Mouse (Mus musculus) liver, embryonic 15.5 days (tissue): ENCODE measurements around the gene Hoxc12. TPM values are rescaled to one million over a fixed set of nuclear protein-coding genes. Genes with fewer than 3 reads are reported as not detected.

Source experiments
- ATAC-seq: fragments of 200-750 bp; cut with Nextera tagmentation; 2 replicates; pipeline ENCODE4 v1.8.0; 2017; ENCODE audit warnings: moderate number of reproducible peaks, mild to moderate bottlenecking, moderate library complexity; ENCODE audit not compliant: insufficient read depth
- H3K27ac ChIP-seq: fragments of 300-500 bp; sonication (generic); replicated peaks from 2 replicates; pipeline ENCODE4 v1.5.1; 2015; ENCODE audit warnings: mild to moderate bottlenecking, inconsistent platforms
- H3K27me3 ChIP-seq: fragments of 300-500 bp; sonication (generic); 2 replicates; pipeline ENCODE4 v1.6.1; 2015; ENCODE audit warnings: mild to moderate bottlenecking, inconsistent platforms
- H3K36me3 ChIP-seq: fragments of 300-500 bp; sonication (generic); replicated peaks from 2 replicates; pipeline ENCODE4 v1.6.1; 2015; ENCODE audit warnings: moderate library complexity, mild to moderate bottlenecking, inconsistent platforms
- H3K4me1 ChIP-seq: fragments of 300-500 bp; sonication (generic); replicated peaks from 2 replicates; pipeline ENCODE4 v1.6.1; 2015; ENCODE audit warnings: inconsistent platforms
- H3K4me2 ChIP-seq: fragments of 300-500 bp; sonication (generic); 2 replicates; pipeline ENCODE4 v1.6.1; 2015; ENCODE audit warnings: moderate library complexity, mild to moderate bottlenecking, inconsistent platforms
- H3K4me3 ChIP-seq: fragments of 300-500 bp; sonication (generic); replicated peaks from 2 replicates; pipeline ENCODE4 v1.5.1; 2015; ENCODE audit warnings: mild to moderate bottlenecking, inconsistent platforms
- H3K9ac ChIP-seq: fragments of 300-500 bp; sonication (generic); 2 replicates; pipeline ENCODE4 v1.6.1; 2015; ENCODE audit warnings: moderate library complexity, mild to moderate bottlenecking, inconsistent platforms
- H3K9me3 ChIP-seq: fragments of 300-500 bp; sonication (generic); replicated peaks from 2 replicates; pipeline ENCODE4 v1.6.1; 2016; ENCODE audit warnings: inconsistent platforms
- WGBS: fragments of 180-500 bp; shearing (Covaris S2); methylation state at CpG from one replicate; pipeline ENCODE4 v1.1.7; 2015; ENCODE audit warnings: mixed read lengths; ENCODE audit not compliant: insufficient replicate concordance; 5-methylcytosine and 5-hydroxymethylcytosine counted together
- polyA plus RNA-seq: library from polyadenylated mRNA; unstranded; fragments of >200 nt; fragmentation: Nextera tagmentation; extraction: Ambion mirVana; gene quantifications from 2 replicates; pipeline ENCODE4 v1.2.1, GENCODE M21; 2015

Gene Hoxc12
- polyA plus RNA-seq, 1 experiment from 2014 or later = not detected

GRCm38 (mm10) chr15:102977423-102977974, 40.9 kb downstream of the Hoxc12 start:
- Histone ChIP-seq H3K27ac (no peak overlapping the region), H3K4me2 (peak overlapping the region; percentile 30), H3K4me1 (peaks cover 6% of the 10 kb centered on the region; the same call in 1 of the 2 replicates), H3K36me3 (no peaks in the 10 kb centered on the region), H3K9me3 (no peaks in the 10 kb centered on the region), H3K27me3 (peaks cover 100% of the 10 kb centered on the region), H3K9ac (no peak overlapping the region), H3K4me3 (peak overlapping the region; percentile 8; the same call in 1 of the 2 replicates)
- WGBS = 4% methylated on average over 16 of the region's 16 CpGs
- no peak for ATAC-seq

DNA sequence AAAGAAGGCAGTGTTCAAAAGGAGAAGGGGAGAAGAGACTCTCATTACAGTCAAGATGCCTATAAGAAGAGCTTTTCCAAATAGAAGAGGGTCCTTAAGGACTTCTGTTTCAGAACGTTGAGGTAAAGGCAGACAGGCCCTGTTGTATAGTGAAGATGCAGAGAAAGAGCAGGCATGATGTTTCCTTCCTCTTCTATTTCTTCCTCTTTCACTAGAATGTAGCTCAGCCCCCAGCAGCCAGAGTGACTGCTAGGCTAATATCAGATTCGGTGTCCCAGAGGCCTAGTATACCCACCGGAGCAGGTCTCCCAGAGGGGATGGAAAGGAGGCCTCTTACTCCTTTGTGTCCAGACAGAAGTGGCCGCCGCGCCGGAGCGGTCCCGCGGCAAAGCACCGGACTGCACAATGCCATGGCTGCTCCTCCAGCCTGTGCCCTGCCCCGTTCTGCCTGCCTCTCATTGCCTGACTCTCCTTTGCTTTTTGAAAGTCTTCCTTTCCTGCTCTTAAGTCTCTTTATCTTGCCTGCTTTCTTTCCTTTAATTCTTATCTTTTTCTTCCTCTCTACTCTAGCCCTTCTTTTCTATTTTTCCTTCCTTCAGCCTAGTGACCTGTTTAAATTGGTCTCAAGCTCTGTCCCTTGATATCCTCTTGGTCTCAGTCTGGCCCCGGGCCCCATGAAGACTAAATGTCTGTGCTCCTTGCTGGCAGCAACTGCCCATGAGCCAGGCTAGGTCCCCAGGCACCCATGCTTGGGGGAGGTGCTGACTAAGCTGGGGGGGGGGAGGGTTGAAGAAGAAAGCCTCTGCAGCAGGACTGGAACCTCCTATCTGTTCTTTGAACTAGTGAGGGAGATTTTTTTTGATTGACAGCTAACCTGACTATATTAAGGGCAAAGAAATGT, 42.3 kb downstream of the Hoxc12 start:
- H3K36me3 ChIP-seq = no peaks in the 10 kb centered on the region
- no peak overlapping the region for H3K9ac ChIP-seq
- 2% methylated on average over 13 of the region's 13 CpGs for WGBS
- no peaks in the 10 kb centered on the region for H3K9me3 ChIP-seq
- no peak overlapping the region for H3K4me2 ChIP-seq
- H3K4me3 ChIP-seq = no peak overlapping the region
- peaks cover 6% of the 10 kb centered on the region; the same call in 1 of the 2 replicates for H3K4me1 ChIP-seq
- H3K27me3 ChIP-seq = peaks cover 100% of the 10 kb centered on the region
- no peak for ATAC-seq
- no peak overlapping the region for H3K27ac ChIP-seq

DNA sequence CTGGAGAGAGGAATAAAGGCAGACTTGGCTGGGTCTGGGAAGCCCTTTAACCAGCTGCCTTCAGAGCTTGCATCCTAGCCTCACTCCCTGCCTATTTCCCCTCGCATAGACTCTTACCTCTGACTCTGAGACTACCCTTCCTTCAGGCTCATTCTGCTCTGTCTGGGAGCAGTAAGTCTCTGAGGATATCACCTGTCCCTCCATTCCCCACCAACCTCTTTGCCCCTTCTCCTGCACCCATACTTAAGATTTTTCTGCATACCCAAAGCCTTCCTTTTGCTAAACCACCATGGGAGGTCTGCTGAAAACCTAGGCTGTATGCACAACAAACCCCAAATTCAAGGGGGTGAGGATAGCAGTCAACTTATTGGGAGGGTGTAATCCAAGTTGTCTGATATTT, 43.4 kb downstream of the Hoxc12 start:
- Histone ChIP-seq H3K9ac (no peak overlapping the region), H3K4me1 (peaks cover 6% of the 10 kb centered on the region; the same call in 1 of the 2 replicates), H3K27me3 (peaks cover 100% of the 10 kb centered on the region), H3K4me3 (no peak overlapping the region), H3K4me2 (no peak overlapping the region), H3K27ac (no peak overlapping the region), H3K9me3 (no peaks in the 10 kb centered on the region), H3K36me3 (no peaks in the 10 kb centered on the region)
- ATAC-seq = no peak
- WGBS = 3% methylated on average over 1 of the region's 1 CpGs

GRCm38 (mm10) chr15:102980352-102980751, 43.8 kb downstream of the Hoxc12 start:
- no peak for ATAC-seq
- Histone ChIP-seq H3K27me3 (peaks cover 100% of the 10 kb centered on the region), H3K36me3 (no peaks in the 10 kb centered on the region), H3K4me1 (peaks cover 6% of the 10 kb centered on the region; the same call in 1 of the 2 replicates), H3K27ac (no peak overlapping the region), H3K9me3 (no peaks in the 10 kb centered on the region), H3K4me2 (no peak overlapping the region), H3K9ac (no peak overlapping the region), H3K4me3 (no peak overlapping the region)
- 5% methylated on average over 11 of the region's 11 CpGs for WGBS

DNA sequence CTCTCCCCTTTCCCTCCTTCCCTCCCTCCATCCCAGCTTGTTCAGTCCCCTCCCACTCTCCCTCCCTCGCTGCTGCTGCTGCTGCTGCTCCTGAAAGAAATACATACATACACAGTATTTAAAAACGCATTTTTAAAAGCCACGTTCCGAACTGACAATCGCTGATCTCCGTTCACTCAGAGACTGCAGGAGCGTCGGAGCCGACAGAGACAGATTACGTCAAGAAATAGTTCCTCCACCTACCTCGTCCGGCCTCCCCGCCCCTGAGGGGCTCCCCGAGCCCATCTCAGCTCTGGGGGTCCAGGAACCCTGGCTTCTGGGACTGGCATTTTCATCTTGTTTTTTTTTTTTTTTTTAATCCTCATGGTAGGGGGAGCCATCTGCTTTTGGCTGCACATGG, 44.4 kb downstream of the Hoxc12 start:
- peaks cover 6% of the 10 kb centered on the region; the same call in 1 of the 2 replicates for H3K4me1 ChIP-seq
- no peak overlapping the region for H3K27ac ChIP-seq
- ATAC-seq = no peak
- H3K9ac ChIP-seq = no peak overlapping the region
- no peaks in the 10 kb centered on the region for H3K36me3 ChIP-seq
- H3K9me3 ChIP-seq = no peaks in the 10 kb centered on the region
- H3K4me2 ChIP-seq = no peak overlapping the region
- H3K4me3 ChIP-seq = no peak overlapping the region
- 1% methylated on average over 14 of the region's 14 CpGs for WGBS
- peaks cover 100% of the 10 kb centered on the region for H3K27me3 ChIP-seq

DNA sequence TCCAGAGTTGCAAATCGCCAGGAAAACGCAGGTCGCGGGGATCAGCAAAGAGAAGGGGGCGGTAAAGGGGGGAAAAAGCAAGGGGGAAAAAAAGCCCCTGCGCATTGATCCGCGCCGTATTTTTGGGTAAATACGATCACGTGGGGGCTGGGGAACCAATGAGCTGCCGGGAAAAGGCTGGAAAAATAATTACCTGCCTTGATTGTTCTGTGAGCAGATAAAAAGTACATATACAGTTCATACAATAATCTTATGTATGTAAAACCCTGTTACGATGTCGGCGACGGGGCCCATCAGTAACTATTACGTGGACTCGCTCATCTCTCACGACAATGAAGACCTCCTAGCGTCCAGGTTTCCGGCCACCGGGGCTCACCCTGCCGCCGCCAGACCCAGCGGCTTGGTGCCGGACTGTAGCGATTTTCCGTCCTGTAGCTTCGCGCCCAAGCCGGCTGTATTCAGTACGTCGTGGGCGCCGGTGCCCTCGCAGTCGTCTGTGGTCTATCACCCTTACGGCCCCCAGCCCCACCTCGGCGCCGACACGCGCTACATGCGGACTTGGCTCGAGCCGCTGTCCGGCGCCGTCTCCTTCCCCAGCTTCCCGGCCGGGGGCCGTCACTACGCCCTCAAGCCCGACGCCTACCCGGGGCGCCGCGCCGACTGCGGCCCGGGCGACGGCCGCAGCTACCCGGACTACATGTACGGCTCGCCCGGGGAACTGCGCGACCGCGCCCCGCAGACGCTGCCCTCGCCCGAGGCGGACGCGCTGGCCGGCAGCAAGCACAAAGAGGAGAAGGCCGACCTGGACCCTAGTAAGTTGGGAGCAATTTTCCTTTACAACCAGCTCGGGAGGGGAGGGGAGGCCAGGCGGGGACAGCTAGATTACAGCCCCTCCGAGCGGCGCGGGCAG, 45.1 kb downstream of the Hoxc12 start:
- Histone ChIP-seq H3K27ac (no peak overlapping the region), H3K4me2 (peak overlapping the region; percentile 38), H3K4me3 (peak overlapping the region; percentile 10; the same call in 1 of the 2 replicates), H3K4me1 (peaks cover 6% of the 10 kb centered on the region; the same call in 1 of the 2 replicates), H3K9ac (no peak overlapping the region), H3K9me3 (no peaks in the 10 kb centered on the region), H3K36me3 (no peaks in the 10 kb centered on the region), H3K27me3 (peaks cover 100% of the 10 kb centered on the region)
- under 1% methylated on average over 88 of the region's 88 CpGs for WGBS
- no peak for ATAC-seq

- peaks cover 100% of the 10 kb centered on the region for H3K27me3 ChIP-seq
- no peak for ATAC-seq
- WGBS = 5% methylated on average over 12 of the region's 12 CpGs
These were observed 47.2 kb downstream of the Hoxc12 start for GRCm38 (mm10) chr15:102983716-102984115.

GRCm38 (mm10) chr15:102984521-102984920, 48.0 kb downstream of the Hoxc12 start:
- H3K27ac ChIP-seq = no peak overlapping the region
- H3K36me3 ChIP-seq = no peaks in the 10 kb centered on the region
- 8% methylated on average over 10 of the region's 10 CpGs for WGBS
- peaks cover 100% of the 10 kb centered on the region for H3K27me3 ChIP-seq
- H3K4me1 ChIP-seq = peaks cover 3% of the 10 kb centered on the region; the same call in 1 of the 2 replicates
- no peaks in the 10 kb centered on the region for H3K9me3 ChIP-seq
- no peak overlapping the region for H3K9ac ChIP-seq
- no peak overlapping the region for H3K4me3 ChIP-seq
- no peak overlapping the region for H3K4me2 ChIP-seq
- ATAC-seq = no peak

More at GRCm38 (mm10) chr15:102983716-102984115, 47.2 kb downstream of the Hoxc12 start:
- Histone ChIP-seq H3K9me3 (no peaks in the 10 kb centered on the region), H3K4me3 (no peak overlapping the region), H3K27ac (no peak overlapping the region), H3K4me2 (no peak overlapping the region), H3K36me3 (no peaks in the 10 kb centered on the region), H3K9ac (no peak overlapping the region), H3K4me1 (peaks cover 3% of the 10 kb centered on the region; the same call in 1 of the 2 replicates)

GRCm38 (mm10) chr15:102984925-102985324, 48.4 kb downstream of the Hoxc12 start:
- Histone ChIP-seq H3K27ac (no peak overlapping the region), H3K4me2 (no peak overlapping the region), H3K36me3 (no peaks in the 10 kb centered on the region), H3K27me3 (peaks cover 100% of the 10 kb centered on the region), H3K4me1 (peaks cover 3% of the 10 kb centered on the region; the same call in 1 of the 2 replicates), H3K9ac (no peak overlapping the region), H3K9me3 (no peaks in the 10 kb centered on the region), H3K4me3 (no peak overlapping the region)
- ATAC-seq = no peak
- WGBS = 15% methylated on average over 3 of the region's 3 CpGs

- H3K9me3 ChIP-seq = no peaks in the 10 kb centered on the region
- ATAC-seq = no peak
- no peaks in the 10 kb centered on the region for H3K36me3 ChIP-seq
- 3% methylated on average over 21 of the region's 21 CpGs for WGBS
- H3K4me2 ChIP-seq = no peak overlapping the region
- peaks cover 100% of the 10 kb centered on the region for H3K27me3 ChIP-seq
- H3K9ac ChIP-seq = no peak overlapping the region
- no peak overlapping the region for H3K27ac ChIP-seq
- H3K4me3 ChIP-seq = no peak overlapping the region
- H3K4me1 ChIP-seq = no peaks in the 10 kb centered on the region
These were observed 50.7 kb downstream of the Hoxc12 start for GRCm38 (mm10) chr15:102987124-102987833.
